Mouse (Mus musculus): ENCODE measurements at regions not wholly inside any gene's neighbourhood (a gene's known extent, or its start where the extent isn't known, plus 50 kb on each side); places are given as distances from the start of the nearest gene placed in this dataset.

DNA sequence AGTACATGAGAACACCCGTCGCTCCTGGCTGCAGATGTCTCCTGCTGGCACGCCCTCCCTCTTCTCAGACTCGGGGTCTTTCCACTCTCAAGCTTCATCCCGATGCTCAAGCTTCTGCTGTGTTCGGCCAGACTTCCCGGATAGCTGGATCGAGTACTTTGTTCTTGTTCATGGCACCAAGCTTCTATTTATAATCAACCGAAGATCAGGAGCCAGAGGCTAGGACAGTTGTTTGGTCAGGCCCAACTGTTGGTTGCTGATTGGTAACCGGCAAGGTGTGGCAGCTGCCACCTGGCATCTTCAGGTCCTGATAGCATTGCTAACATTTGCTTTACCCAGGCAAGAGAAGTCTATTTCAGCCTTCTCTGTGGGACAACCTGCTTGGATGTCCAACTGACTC lies 53.5 kb upstream of the Plcl2 start:
- H3K4me2 ChIP-seq (replicated peaks; ENCODE audit: low read depth, low read length), result no peak overlapping the region
- no peaks in the 10 kb centered on the region for H3K27me3 ChIP-seq (ENCODE audit: control insufficient read depth, insufficient read depth, low read length)
- no peak overlapping the region for H3K9ac ChIP-seq (ENCODE audit: low read depth, low read length)
- no peak overlapping the region for H3K27ac ChIP-seq (ENCODE audit: low read depth, low read length)
- no peaks in the 10 kb centered on the region for H3K9me3 ChIP-seq (ENCODE audit: control insufficient read depth, low read length)
- WGBS, result 89% methylated on average over 10 of the region's 10 CpGs
- ATAC-seq (ENCODE audit: low FRiP score, low TSS enrichment), result no peak
- H3K4me3 ChIP-seq (ENCODE audit: low read length), result no peak overlapping the region
- H3K36me3 ChIP-seq (ENCODE audit: control insufficient read depth, insufficient read depth, low read length), result no peaks in the 10 kb centered on the region
- no peaks in the 10 kb centered on the region for H3K4me1 ChIP-seq (ENCODE audit: control insufficient read depth, insufficient read depth, low read length)

DNA sequence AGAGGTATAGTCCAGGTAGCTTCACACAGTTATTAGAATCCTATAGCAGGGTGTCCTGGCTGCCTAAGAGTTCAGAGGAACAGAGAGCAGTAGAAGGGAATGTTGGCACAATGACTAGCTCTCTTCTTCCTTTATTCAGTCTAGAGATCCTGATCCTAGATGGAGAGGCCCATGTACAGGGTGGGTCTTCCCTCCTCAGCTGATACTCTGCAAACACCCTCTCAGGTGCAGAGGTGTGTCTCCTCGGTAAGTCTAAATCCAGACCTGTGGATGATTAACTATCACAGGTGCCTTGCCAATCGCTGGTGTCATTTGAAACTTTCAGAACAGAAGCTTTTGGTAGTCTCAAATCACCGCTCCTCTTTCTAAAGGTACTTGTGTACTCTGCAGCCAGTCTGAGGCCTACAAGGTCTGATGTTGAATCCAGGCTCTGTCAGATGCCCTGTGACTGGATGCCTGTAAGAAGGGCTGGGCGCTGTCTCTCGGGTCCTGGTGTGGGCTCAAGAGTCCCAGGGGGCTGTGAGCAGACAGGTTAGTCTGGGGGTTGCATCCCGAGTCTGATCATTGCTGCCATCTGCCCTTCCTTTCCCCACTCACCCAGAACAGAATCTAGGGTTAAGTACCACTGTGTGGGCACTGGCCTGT lies 52.0 kb upstream of the Plcl2 start:
- H3K4me2 ChIP-seq (replicated peaks; ENCODE audit: low read depth, low read length), result no peak overlapping the region
- no peak overlapping the region for H3K27ac ChIP-seq (ENCODE audit: low read depth, low read length)
- H3K4me1 ChIP-seq (ENCODE audit: control insufficient read depth, insufficient read depth, low read length), result no peaks in the 10 kb centered on the region
- no peak overlapping the region for H3K9ac ChIP-seq (ENCODE audit: low read depth, low read length)
- no peaks in the 10 kb centered on the region for H3K27me3 ChIP-seq (ENCODE audit: control insufficient read depth, insufficient read depth, low read length)
- H3K4me3 ChIP-seq (ENCODE audit: low read length), result no peak overlapping the region
- no peak for ATAC-seq (ENCODE audit: low FRiP score, low TSS enrichment)
- no peaks in the 10 kb centered on the region for H3K9me3 ChIP-seq (ENCODE audit: control insufficient read depth, low read length)
- 78% methylated on average over 6 of the region's 6 CpGs for WGBS
- H3K36me3 ChIP-seq (ENCODE audit: control insufficient read depth, insufficient read depth, low read length), result no peaks in the 10 kb centered on the region

DNA sequence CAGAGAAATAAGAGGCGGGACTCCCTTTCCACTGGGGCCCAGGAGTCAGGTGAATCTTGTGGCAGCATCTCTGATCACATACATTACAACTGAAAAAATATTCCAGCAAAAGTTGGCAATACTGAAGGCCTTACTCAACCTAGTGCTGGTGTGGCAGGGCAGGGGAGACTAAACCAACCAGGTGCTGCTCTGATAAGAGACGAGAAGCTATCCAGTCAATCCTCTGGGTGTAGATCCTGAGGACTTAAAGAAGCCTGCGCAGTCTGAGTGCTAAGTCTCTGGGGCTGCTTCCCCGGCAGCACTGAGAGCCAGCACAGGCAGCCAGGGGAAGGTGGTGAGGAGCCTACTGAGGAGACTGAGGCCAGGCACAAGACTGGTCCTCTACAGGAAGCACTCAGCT lies 51.0 kb upstream of the Plcl2 start:
- H3K9me3 ChIP-seq (ENCODE audit: control insufficient read depth, low read length), result no peaks in the 10 kb centered on the region
- H3K27me3 ChIP-seq (ENCODE audit: control insufficient read depth, insufficient read depth, low read length), result no peaks in the 10 kb centered on the region
- H3K36me3 ChIP-seq (ENCODE audit: control insufficient read depth, insufficient read depth, low read length), result no peaks in the 10 kb centered on the region
- 77% methylated on average over 4 of the region's 4 CpGs for WGBS
- H3K4me2 ChIP-seq (replicated peaks; ENCODE audit: low read depth, low read length), result no peak overlapping the region
- no peak for ATAC-seq (ENCODE audit: low FRiP score, low TSS enrichment)
- H3K27ac ChIP-seq (ENCODE audit: low read depth, low read length), result no peak overlapping the region
- no peaks in the 10 kb centered on the region for H3K4me1 ChIP-seq (ENCODE audit: control insufficient read depth, insufficient read depth, low read length)
- no peak overlapping the region for H3K9ac ChIP-seq (ENCODE audit: low read depth, low read length)
- H3K4me3 ChIP-seq (ENCODE audit: low read length), result no peak overlapping the region
